Mouse (Mus musculus) activated CD4-positive, CD25-positive, alpha-beta regulatory T cell, adult 4 months (primary cell): ENCODE data around the gene Phactr1. TPM values are rescaled to one million over a fixed set of nuclear protein-coding genes. Genes with fewer than 3 reads are reported as not detected.

ENCODE experiments used
- ATAC-seq: one replicate; pipeline ENCODE4 v1.8.0; 2017
- polyA plus RNA-seq, 2 experiments: library from polyadenylated mRNA; unstranded; fragments of 100-300 nt; shearing (Covaris generic); gene quantifications; one replicate each; pipeline ENCODE4 v1.2.1; 2017

The Phactr1 gene
- polyA plus RNA-seq, 2 experiments from 2014 or later, result 0.24 TPM; not detected in 1

- no peak for ATAC-seq
Observed at GRCm38 (mm10) chr13:43042766-43043165, 362.3 kb downstream of the Phactr1 start.

- no peak for ATAC-seq
Observed at GRCm38 (mm10) chr13:43048553-43048952, 368.1 kb downstream of the Phactr1 start.

GRCm38 (mm10) chr13:43053201-43053600, 372.8 kb downstream of the Phactr1 start:
- no peak for ATAC-seq

- no peak for ATAC-seq
Observed at GRCm38 (mm10) chr13:43055136-43055535, 374.7 kb downstream of the Phactr1 start.

- no peak for ATAC-seq
Observed at GRCm38 (mm10) chr13:43057104-43057503, 376.7 kb downstream of the Phactr1 start.

GRCm38 (mm10) chr13:43063355-43063754, 382.9 kb downstream of the Phactr1 start:
- no peak for ATAC-seq

- ATAC-seq, result no peak
Observed at GRCm38 (mm10) chr13:43068716-43069265, 388.4 kb downstream of the Phactr1 start.

GRCm38 (mm10) chr13:43070496-43070895, 390.1 kb downstream of the Phactr1 start:
- ATAC-seq, result no peak

GRCm38 (mm10) chr13:43070971-43071370, 390.5 kb downstream of the Phactr1 start:
- ATAC-seq, result no peak

GRCm38 (mm10) chr13:43075456-43075855, 395.0 kb downstream of the Phactr1 start:
- ATAC-seq, result no peak

GRCm38 (mm10) chr13:43077485-43077884, 397.1 kb downstream of the Phactr1 start:
- no peak for ATAC-seq

GRCm38 (mm10) chr13:43085226-43085625, 404.8 kb downstream of the Phactr1 start:
- no peak for ATAC-seq

- ATAC-seq, result no peak
Observed at GRCm38 (mm10) chr13:43094365-43094764, 413.9 kb downstream of the Phactr1 start.

- ATAC-seq, result no peak
Observed at GRCm38 (mm10) chr13:43102943-43103342, 422.5 kb downstream of the Phactr1 start.

- ATAC-seq, result no peak
Observed at GRCm38 (mm10) chr13:43104496-43104895, 424.1 kb downstream of the Phactr1 start.

GRCm38 (mm10) chr13:43112280-43112679, 431.9 kb downstream of the Phactr1 start:
- no peak for ATAC-seq

- ATAC-seq, result no peak
Observed at GRCm38 (mm10) chr13:43112707-43113106, 432.3 kb downstream of the Phactr1 start.

- no peak for ATAC-seq
Observed at GRCm38 (mm10) chr13:43113141-43113540, 432.7 kb downstream of the Phactr1 start.

GRCm38 (mm10) chr13:43122306-43123070, 442.1 kb downstream of the Phactr1 start:
- no peak for ATAC-seq

- no peak for ATAC-seq
Observed at GRCm38 (mm10) chr13:43123895-43124682, 443.7 kb downstream of the Phactr1 start.

GRCm38 (mm10) chr13:43124683-43125074, 444.3 kb downstream of the Phactr1 start:
- ATAC-seq, result no peak

- ATAC-seq, result no peak
Observed at GRCm38 (mm10) chr13:43130161-43130560, 449.7 kb downstream of the Phactr1 start.

- no peak for ATAC-seq
Observed at GRCm38 (mm10) chr13:43131741-43132191, 451.3 kb downstream of the Phactr1 start.
